Mouse (Mus musculus): ENCODE measurements around the gene Cryzl1. TPM values are rescaled to one million over a fixed set of nuclear protein-coding genes. Genes with fewer than 3 reads are reported as not detected.
A peak's percentile ranks its signal among the peaks of the same experiment; 100 is the strongest.

The Cryzl1 gene
- polyA plus RNA-seq, 1 experiment from 2014 or later: 118 TPM

- Histone ChIP-seq H3K9ac (replicated peaks) (no peak overlapping the region), H3K36me3 (peaks cover 79% of the 10 kb centered on the region), H3K4me1 (no peaks in the 10 kb centered on the region), H3K9me3 (no peaks in the 10 kb centered on the region), H3K4me3 (no peak overlapping the region), H3K27me3 (no peaks in the 10 kb centered on the region), H3K27ac (replicated peaks) (no peak overlapping the region), H3K4me2 (replicated peaks) (no peak overlapping the region)
- ATAC-seq (replicated peaks): no peak
- 51% methylated on average over 3 of the region's 3 CpGs for WGBS
Measured at GRCm38 (mm10) chr16:91702771-91703188, 26.0 kb downstream of the Cryzl1 start.

- Histone ChIP-seq H3K4me1 (no peaks in the 10 kb centered on the region), H3K27me3 (no peaks in the 10 kb centered on the region), H3K4me2 (replicated peaks) (no peak overlapping the region), H3K9ac (replicated peaks) (no peak overlapping the region), H3K36me3 (peaks cover 79% of the 10 kb centered on the region), H3K9me3 (no peaks in the 10 kb centered on the region), H3K4me3 (no peak overlapping the region), H3K27ac (replicated peaks) (no peak overlapping the region)
- no peak for ATAC-seq (replicated peaks)
- WGBS: 88% methylated on average over 13 of the region's 13 CpGs
Measured at GRCm38 (mm10) chr16:91701908-91702307, 26.9 kb downstream of the Cryzl1 start.

- 93% methylated on average over 1 of the region's 1 CpGs for WGBS
- Histone ChIP-seq H3K9ac (replicated peaks) (no peak overlapping the region), H3K9me3 (no peaks in the 10 kb centered on the region), H3K4me2 (replicated peaks) (no peak overlapping the region), H3K27ac (replicated peaks) (no peak overlapping the region), H3K4me3 (no peak overlapping the region), H3K4me1 (no peaks in the 10 kb centered on the region), H3K36me3 (peaks cover 65% of the 10 kb centered on the region), H3K27me3 (no peaks in the 10 kb centered on the region)
- no peak for ATAC-seq (replicated peaks)
Measured at GRCm38 (mm10) chr16:91698995-91699394, 29.8 kb downstream of the Cryzl1 start.

- Histone ChIP-seq H3K36me3 (peaks cover 43% of the 10 kb centered on the region), H3K27me3 (no peaks in the 10 kb centered on the region), H3K9ac (replicated peaks) (no peak overlapping the region), H3K4me1 (no peaks in the 10 kb centered on the region), H3K4me3 (no peak overlapping the region), H3K4me2 (replicated peaks) (no peak overlapping the region), H3K27ac (replicated peaks) (no peak overlapping the region), H3K9me3 (no peaks in the 10 kb centered on the region)
- ATAC-seq (replicated peaks): no peak
- WGBS: 79% methylated on average over 8 of the region's 8 CpGs
Measured at GRCm38 (mm10) chr16:91695108-91695755, 33.5 kb downstream of the Cryzl1 start.

GRCm38 (mm10) chr16:91694455-91695084 lies 34.2 kb downstream of the Cryzl1 start:
- Histone ChIP-seq H3K9ac (replicated peaks) (no peak overlapping the region), H3K4me1 (no peaks in the 10 kb centered on the region), H3K27ac (replicated peaks) (no peak overlapping the region), H3K27me3 (no peaks in the 10 kb centered on the region), H3K9me3 (no peaks in the 10 kb centered on the region), H3K36me3 (peaks cover 40% of the 10 kb centered on the region), H3K4me3 (no peak overlapping the region), H3K4me2 (replicated peaks) (no peak overlapping the region)
- WGBS: 32% methylated on average over 14 of the region's 14 CpGs
- peak; percentile 92 for ATAC-seq (replicated peaks)

- no peaks in the 10 kb centered on the region for H3K9me3 ChIP-seq
- no peak overlapping the region for H3K9ac ChIP-seq (replicated peaks)
Measured at GRCm38 (mm10) chr16:91689791-91690190, 39.0 kb downstream of the Cryzl1 start.

GRCm38 (mm10) chr16:91688619-91689334 lies 40.0 kb downstream of the Cryzl1 start, which contains the start of gene Donson:
TSS of gene Donson (minus strand) at chr16:91688770.
- Histone ChIP-seq H3K27me3 (no peaks in the 10 kb centered on the region), H3K4me3 (peak within 1 kb of the TSS; percentile 91), H3K27ac (replicated peaks) (peak within 1 kb of the TSS; percentile 91), H3K9ac (replicated peaks) (peak within 1 kb of the TSS; percentile 89), H3K9me3 (no peaks in the 10 kb centered on the region), H3K4me2 (replicated peaks) (peak within 1 kb of the TSS; percentile 57), H3K36me3 (peaks cover 27% of the 10 kb centered on the region), H3K4me1 (peaks cover 15% of the 10 kb centered on the region)
- peak; percentile 100 for ATAC-seq (replicated peaks)
- WGBS: under 1% methylated on average over 66 of the region's 71 CpGs

More at GRCm38 (mm10) chr16:91689791-91690190, 39.0 kb downstream of the Cryzl1 start:
- Histone ChIP-seq H3K4me3 (no peak overlapping the region), H3K36me3 (peaks cover 20% of the 10 kb centered on the region), H3K27me3 (no peaks in the 10 kb centered on the region), H3K4me1 (peaks cover 15% of the 10 kb centered on the region), H3K27ac (replicated peaks) (no peak overlapping the region), H3K4me2 (replicated peaks) (no peak overlapping the region)
- ATAC-seq (replicated peaks): no peak
- 44% methylated on average over 7 of the region's 7 CpGs for WGBS

- H3K4me2 ChIP-seq (replicated peaks): peak overlapping the region; percentile 57
- H3K36me3 ChIP-seq: peaks cover 28% of the 10 kb centered on the region
- H3K9ac ChIP-seq (replicated peaks): peak overlapping the region; percentile 89
- peaks cover 15% of the 10 kb centered on the region for H3K4me1 ChIP-seq
- H3K9me3 ChIP-seq: no peaks in the 10 kb centered on the region
- H3K27ac ChIP-seq (replicated peaks): peak overlapping the region; percentile 91
- H3K4me3 ChIP-seq: peak overlapping the region; percentile 91
- WGBS: under 1% methylated on average over 51 of the region's 51 CpGs
- peak; percentile 73 for ATAC-seq (replicated peaks)
- no peaks in the 10 kb centered on the region for H3K27me3 ChIP-seq
Measured at GRCm38 (mm10) chr16:91688023-91688618, 40.7 kb downstream of the Cryzl1 start.

- Histone ChIP-seq H3K9me3 (no peaks in the 10 kb centered on the region), H3K4me2 (replicated peaks) (no peak overlapping the region), H3K36me3 (peaks cover 40% of the 10 kb centered on the region), H3K4me3 (no peak overlapping the region), H3K27ac (replicated peaks) (no peak overlapping the region), H3K4me1 (peaks cover 15% of the 10 kb centered on the region), H3K9ac (replicated peaks) (no peak overlapping the region), H3K27me3 (no peaks in the 10 kb centered on the region)
- ATAC-seq (replicated peaks): no peak
- 86% methylated on average over 5 of the region's 5 CpGs for WGBS
Measured at GRCm38 (mm10) chr16:91686369-91686768, 42.4 kb downstream of the Cryzl1 start.

- no peaks in the 10 kb centered on the region for H3K27me3 ChIP-seq
- H3K9me3 ChIP-seq: no peaks in the 10 kb centered on the region
- peaks cover 48% of the 10 kb centered on the region for H3K36me3 ChIP-seq
- H3K9ac ChIP-seq (replicated peaks): no peak overlapping the region
- no peak for ATAC-seq (replicated peaks)
- H3K27ac ChIP-seq (replicated peaks): no peak overlapping the region
- H3K4me1 ChIP-seq: peaks cover 15% of the 10 kb centered on the region
- 94% methylated on average over 5 of the region's 5 CpGs for WGBS
- no peak overlapping the region for H3K4me3 ChIP-seq
- H3K4me2 ChIP-seq (replicated peaks): no peak overlapping the region
Measured at GRCm38 (mm10) chr16:91685526-91685925, 43.2 kb downstream of the Cryzl1 start.

GRCm38 (mm10) chr16:91680656-91681055 lies 48.1 kb downstream of the Cryzl1 start:
- Histone ChIP-seq H3K4me2 (replicated peaks) (no peak overlapping the region), H3K36me3 (peaks cover 86% of the 10 kb centered on the region), H3K4me3 (no peak overlapping the region), H3K27me3 (no peaks in the 10 kb centered on the region), H3K9ac (replicated peaks) (no peak overlapping the region), H3K27ac (replicated peaks) (no peak overlapping the region), H3K4me1 (no peaks in the 10 kb centered on the region), H3K9me3 (no peaks in the 10 kb centered on the region)
- 81% methylated on average over 5 of the region's 5 CpGs for WGBS
- no peak for ATAC-seq (replicated peaks)
